Mouse (Mus musculus): Measurements from ENCODE around the gene Slc31a2. TPM values are rescaled to one million over a fixed set of nuclear protein-coding genes. Genes with fewer than 3 reads are reported as not detected.
A peak's percentile ranks its signal among the peaks of the same experiment; 100 is the strongest.
"Not testable (repeated sequence)": the region's sequence is repeated elsewhere in the genome, so short reads cannot be mapped to it uniquely, and the experiment has no call there.

The Slc31a2 gene
- polyA plus RNA-seq, 1 experiment from 2014 or later, result 22.4 TPM

DNA sequence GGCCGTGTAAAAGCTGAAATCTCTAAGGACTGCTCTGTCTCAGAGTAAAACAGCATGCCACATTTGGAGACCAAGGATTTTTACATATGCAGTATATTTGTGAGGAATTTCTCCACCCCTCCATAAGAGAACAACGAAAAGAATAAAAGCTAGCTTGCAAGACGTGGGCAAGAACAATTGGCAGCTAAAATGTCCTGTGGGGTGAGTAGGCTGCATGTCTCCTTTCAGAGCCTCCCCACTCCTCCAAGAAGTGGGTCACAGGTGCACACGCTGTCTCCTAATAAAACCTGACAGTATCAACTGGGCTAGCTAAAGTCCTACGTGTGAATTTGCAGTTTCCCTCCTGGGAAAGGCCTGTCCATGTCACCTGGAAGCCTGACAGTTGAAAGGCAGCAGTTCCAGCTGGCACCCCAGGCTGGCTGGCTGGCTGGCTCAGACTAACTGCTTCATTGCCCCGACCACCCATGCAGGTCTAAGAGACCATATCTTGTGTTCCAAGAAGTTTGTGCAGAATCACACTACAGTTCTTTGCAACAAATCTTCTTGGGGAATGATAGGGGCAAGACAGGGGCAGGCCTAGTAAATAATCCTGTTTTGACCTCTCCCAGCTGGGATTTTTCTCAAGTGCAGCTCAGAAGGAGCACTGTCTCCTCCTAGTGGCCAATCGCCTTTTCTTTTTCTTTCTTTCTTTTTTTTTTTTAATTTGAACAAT is 927 bp downstream of the Slc31a2 start:
- Histone ChIP-seq H3K27me3 (no peaks in the 10 kb centered on the region), H3K9ac (no peak overlapping the region), H3K36me3 (no peaks in the 10 kb centered on the region), H3K4me1 (0 out of 2 replicates have a peak, but pooled peaks cover 3% of the 10 kb centered on the region), H3K4me3 (no peak overlapping the region), H3K4me2 (no peak overlapping the region), H3K9me3 (no peaks in the 10 kb centered on the region), H3K27ac (no peak overlapping the region)
- no peak for ATAC-seq (ENCODE audit: borderline replicate concordance, extremely low read depth, low FRiP score, low TSS enrichment)
- WGBS, result 27% methylated on average over 7 of the region's 7 CpGs

DNA sequence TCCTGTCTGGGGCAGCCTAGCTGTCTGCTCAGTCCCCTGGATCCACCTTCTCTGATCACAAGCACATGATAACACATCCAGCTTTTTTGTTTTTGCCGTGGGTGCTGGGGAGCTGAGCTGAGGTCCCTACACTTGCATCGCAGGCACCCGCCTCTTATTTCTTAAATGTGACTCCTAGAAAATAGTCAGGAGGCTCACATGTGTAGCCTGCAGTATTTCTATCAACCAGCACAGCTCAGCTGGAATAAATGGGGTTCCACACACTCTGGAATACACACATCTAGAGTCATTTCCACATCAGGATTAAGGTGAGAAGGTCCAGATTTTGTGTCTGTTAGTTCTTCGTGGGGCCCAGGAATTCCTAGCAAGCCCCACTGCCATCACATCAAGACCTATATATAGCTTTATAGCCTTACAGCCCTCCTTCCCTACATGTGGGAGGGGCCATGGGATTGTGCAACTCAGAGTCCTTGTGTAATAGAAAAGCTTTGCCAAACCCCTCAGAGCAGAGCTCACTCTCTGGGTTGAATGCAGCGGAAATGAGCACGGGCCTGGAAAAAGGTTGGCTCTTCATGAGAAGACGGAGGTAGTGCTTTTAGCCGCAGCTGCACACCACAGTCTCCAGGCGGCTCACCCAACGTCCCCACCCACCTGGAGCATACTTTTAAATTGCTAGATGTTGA is 2.9 kb downstream of the Slc31a2 start:
- Histone ChIP-seq H3K9me3 (no peaks in the 10 kb centered on the region), H3K4me3 (no peak overlapping the region), H3K4me2 (no peak overlapping the region), H3K27ac (no peak overlapping the region), H3K4me1 (0 out of 2 replicates have a peak, but pooled peaks cover 3% of the 10 kb centered on the region), H3K36me3 (no peaks in the 10 kb centered on the region), H3K9ac (no peak overlapping the region), H3K27me3 (no peaks in the 10 kb centered on the region)
- 59% methylated on average over 10 of the region's 10 CpGs for WGBS
- ATAC-seq (ENCODE audit: borderline replicate concordance, extremely low read depth, low FRiP score, low TSS enrichment), result peak; percentile 86; the same call in 1 of the 2 replicates

DNA sequence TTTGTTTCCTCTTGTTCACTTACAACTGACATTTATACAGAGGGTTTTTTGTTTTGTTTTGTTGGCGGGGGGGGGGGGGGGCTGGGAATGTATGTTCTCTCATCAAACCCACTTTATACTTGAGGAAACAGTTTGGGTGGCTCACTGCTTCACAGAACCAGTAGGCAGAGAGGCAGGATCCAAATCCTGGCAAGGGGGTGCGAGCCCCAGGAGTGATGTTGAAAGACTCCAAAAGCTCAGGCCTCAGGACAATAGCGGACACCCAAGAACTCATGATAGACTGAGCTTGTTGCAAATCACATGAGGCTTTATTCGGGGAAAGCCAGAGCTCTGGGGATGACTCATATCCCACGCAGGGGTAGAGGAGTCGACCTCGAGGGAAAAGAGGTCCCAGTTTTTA is 3.7 kb downstream of the Slc31a2 start:
- not testable (repeated sequence) for H3K9me3 ChIP-seq; H3K4me3 ChIP-seq; H3K27me3 ChIP-seq; H3K4me1 ChIP-seq; H3K27ac ChIP-seq; H3K9ac ChIP-seq; H3K36me3 ChIP-seq; H3K4me2 ChIP-seq; ATAC-seq (ENCODE audit: borderline replicate concordance, extremely low read depth, low FRiP score, low TSS enrichment)
- 73% methylated on average over 7 of the region's 7 CpGs for WGBS

DNA sequence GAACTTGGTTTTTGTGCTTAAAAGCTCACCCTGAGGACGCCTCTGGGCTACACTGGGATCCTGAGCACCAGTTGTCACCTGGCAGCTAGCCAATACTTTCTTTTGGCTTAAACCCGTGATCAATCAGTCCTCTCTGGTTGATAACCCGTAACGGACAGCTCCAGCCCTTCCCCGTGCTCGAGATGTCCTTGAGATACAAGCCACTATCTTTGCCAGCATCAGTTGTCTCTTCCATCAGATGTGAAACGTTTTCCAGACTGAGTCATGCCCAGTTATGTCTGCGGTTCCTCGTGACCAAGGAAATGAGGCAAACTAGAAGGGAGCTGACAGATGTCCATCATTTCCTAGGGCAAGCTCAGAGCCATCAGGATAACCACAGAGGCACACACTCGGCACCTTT is 4.7 kb downstream of the Slc31a2 start:
- H3K4me2 ChIP-seq, result no peak overlapping the region
- no peaks in the 10 kb centered on the region for H3K9me3 ChIP-seq
- H3K4me3 ChIP-seq, result no peak overlapping the region
- no peaks in the 10 kb centered on the region for H3K27me3 ChIP-seq
- H3K27ac ChIP-seq, result no peak overlapping the region
- WGBS, result 57% methylated on average over 10 of the region's 10 CpGs
- no peak overlapping the region for H3K9ac ChIP-seq
- H3K4me1 ChIP-seq, result 0 out of 2 replicates have a peak, but pooled peaks cover 3% of the 10 kb centered on the region
- no peaks in the 10 kb centered on the region for H3K36me3 ChIP-seq
- no peak for ATAC-seq (ENCODE audit: borderline replicate concordance, extremely low read depth, low FRiP score, low TSS enrichment)

DNA sequence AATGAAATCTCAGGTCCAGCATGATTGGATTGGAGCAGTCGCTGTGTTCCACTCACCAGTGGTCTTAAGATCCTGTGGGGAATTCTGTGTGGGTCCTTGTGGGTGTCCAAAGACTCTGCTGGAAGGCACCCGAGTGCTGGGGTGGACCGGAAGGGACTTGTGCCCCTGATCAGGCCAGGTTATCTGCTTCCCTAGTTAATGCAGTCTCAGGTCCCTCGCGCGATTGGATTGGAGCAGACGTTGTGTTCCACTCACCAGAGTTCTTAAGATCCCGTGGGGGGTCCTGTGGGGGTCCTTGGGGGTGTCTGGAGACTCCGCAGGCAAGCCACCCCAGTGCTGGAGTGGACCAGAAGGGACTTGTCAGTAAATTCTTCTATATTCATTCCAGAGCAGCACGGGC is 10.3 kb downstream of the Slc31a2 start:
- WGBS, result 79% methylated on average over 10 of the region's 10 CpGs
- no peaks in the 10 kb centered on the region for H3K27me3 ChIP-seq
- no peak overlapping the region for H3K4me3 ChIP-seq
- no peak overlapping the region for H3K9ac ChIP-seq
- no peaks in the 10 kb centered on the region for H3K36me3 ChIP-seq
- no peaks in the 10 kb centered on the region for H3K9me3 ChIP-seq
- no peak overlapping the region for H3K4me2 ChIP-seq
- no peaks in the 10 kb centered on the region for H3K4me1 ChIP-seq
- no peak overlapping the region for H3K27ac ChIP-seq
- no peak for ATAC-seq (ENCODE audit: borderline replicate concordance, extremely low read depth, low FRiP score, low TSS enrichment)

DNA sequence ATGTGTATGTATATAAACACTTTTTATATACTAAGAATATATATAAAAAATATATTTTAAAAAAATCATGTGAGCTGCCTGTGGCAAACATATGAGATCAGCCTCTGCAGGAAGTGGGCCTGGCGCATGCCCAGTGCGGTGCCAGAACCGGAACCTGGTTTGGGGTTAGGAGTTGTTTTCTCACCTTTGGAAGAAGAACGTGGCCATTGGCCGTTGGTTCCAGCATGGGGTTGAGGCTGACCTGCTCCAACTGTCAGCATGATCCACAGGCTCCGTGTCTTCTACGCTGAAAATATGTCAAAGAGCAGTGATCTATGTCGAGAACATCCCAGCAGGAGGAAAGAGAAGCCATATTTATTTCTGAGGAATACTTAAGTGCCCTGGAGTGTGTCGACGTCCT is 11.6 kb downstream of the Slc31a2 start:
- Histone ChIP-seq H3K4me3 (no peak overlapping the region), H3K27me3 (no peaks in the 10 kb centered on the region), H3K4me1 (no peaks in the 10 kb centered on the region), H3K36me3 (no peaks in the 10 kb centered on the region), H3K9me3 (no peaks in the 10 kb centered on the region), H3K27ac (no peak overlapping the region), H3K4me2 (no peak overlapping the region), H3K9ac (no peak overlapping the region)
- 87% methylated on average over 10 of the region's 10 CpGs for WGBS
- ATAC-seq (ENCODE audit: borderline replicate concordance, extremely low read depth, low FRiP score, low TSS enrichment), result no peak

DNA sequence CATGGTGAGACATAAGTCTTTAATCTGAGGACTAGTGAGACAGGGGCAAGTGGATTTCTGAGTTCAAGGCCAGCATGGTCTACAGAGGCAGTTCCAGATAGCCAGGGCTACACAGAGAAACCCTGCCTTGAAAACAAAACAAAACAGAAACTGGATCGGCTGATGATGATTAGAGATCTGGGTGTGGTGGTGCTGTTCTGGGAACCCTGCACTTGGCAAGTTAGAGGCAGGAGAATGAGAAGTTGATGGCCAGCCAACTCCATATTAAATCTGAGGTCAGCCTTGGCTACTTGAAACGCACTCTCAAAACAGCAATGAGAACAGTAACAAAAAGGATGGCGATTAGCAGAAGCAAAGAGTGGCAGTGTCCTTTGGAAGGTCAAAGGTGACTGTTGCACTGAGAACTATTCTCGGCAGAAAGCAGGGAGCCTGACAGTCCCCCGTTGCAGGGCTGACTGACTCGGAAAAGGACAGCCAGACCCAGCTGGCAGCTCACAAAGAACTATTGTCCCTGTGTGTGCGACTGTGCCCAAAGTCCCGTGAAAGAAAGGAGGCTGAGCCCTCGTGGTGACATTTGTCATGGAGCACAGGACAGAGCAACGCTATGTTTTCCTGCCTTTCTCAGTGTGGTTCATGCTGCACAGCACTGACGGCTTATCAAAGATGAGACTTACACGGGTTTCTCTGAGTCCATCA is 12.6 kb downstream of the Slc31a2 start:
- no peaks in the 10 kb centered on the region for H3K9me3 ChIP-seq
- no peak overlapping the region for H3K9ac ChIP-seq
- H3K36me3 ChIP-seq, result no peaks in the 10 kb centered on the region
- ATAC-seq (ENCODE audit: borderline replicate concordance, extremely low read depth, low FRiP score, low TSS enrichment), result no peak
- H3K4me2 ChIP-seq, result no peak overlapping the region
- H3K27ac ChIP-seq, result no peak overlapping the region
- no peaks in the 10 kb centered on the region for H3K4me1 ChIP-seq
- WGBS, result 33% methylated on average over 12 of the region's 12 CpGs
- H3K4me3 ChIP-seq, result no peak overlapping the region
- no peaks in the 10 kb centered on the region for H3K27me3 ChIP-seq

DNA sequence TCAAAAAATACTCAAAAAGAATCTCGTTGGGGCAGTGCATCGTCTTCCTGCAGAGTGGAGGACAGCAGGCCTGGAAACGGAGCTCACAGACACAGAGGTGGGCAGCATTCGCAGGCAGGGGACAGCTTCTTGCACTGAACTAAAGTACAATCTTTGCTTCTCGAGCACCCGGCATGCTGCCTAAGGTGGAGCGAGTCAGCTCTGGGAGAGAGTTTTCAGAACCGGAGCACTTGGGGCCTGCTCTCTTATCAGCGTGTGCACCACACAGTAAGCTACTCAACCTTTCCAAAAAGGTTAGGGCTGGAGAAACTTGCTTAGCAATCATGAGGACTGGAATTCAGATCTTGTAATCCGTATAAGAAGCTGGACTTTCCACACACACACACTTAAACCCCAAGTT is 14.3 kb downstream of the Slc31a2 start:
- Histone ChIP-seq H3K4me2 (no peak overlapping the region), H3K9ac (no peak overlapping the region), H3K27ac (peak overlapping the region; percentile 47; the same call in 1 of the 2 replicates), H3K36me3 (no peaks in the 10 kb centered on the region), H3K27me3 (no peaks in the 10 kb centered on the region), H3K9me3 (no peaks in the 10 kb centered on the region), H3K4me1 (no peaks in the 10 kb centered on the region), H3K4me3 (no peak overlapping the region)
- WGBS, result 51% methylated on average over 10 of the region's 10 CpGs
- no peak for ATAC-seq (ENCODE audit: borderline replicate concordance, extremely low read depth, low FRiP score, low TSS enrichment)

DNA sequence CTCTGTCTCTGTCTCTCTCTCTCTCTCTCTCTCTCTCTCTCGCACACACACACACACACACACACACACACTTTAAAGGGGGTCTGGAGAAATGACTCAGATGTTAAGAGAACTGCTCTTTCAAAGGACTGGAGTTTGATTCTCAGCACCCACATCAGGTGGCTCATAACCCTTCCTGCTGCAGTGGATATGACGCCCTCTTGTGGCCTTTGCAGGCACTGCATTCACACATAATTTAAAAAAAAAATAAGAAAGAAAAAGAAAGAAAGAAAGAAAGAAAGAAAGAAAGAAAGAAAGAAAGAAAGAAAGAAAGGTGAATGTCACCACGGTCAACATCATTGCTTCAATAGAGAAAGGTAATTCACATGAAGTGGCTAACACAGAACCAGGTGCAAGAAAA is 14.9 kb downstream of the Slc31a2 start:
- H3K4me3 ChIP-seq, result no peak overlapping the region
- H3K27ac ChIP-seq, result peak overlapping the region; percentile 71; the same call in 1 of the 2 replicates
- H3K4me1 ChIP-seq, result peaks cover 1% of the 10 kb centered on the region; the same call in 1 of the 2 replicates
- H3K36me3 ChIP-seq, result no peaks in the 10 kb centered on the region
- ATAC-seq (ENCODE audit: borderline replicate concordance, extremely low read depth, low FRiP score, low TSS enrichment), result no peak
- H3K27me3 ChIP-seq, result no peaks in the 10 kb centered on the region
- H3K9me3 ChIP-seq, result no peaks in the 10 kb centered on the region
- H3K9ac ChIP-seq, result no peak overlapping the region
- WGBS, result 59% methylated on average over 3 of the region's 3 CpGs
- no peak overlapping the region for H3K4me2 ChIP-seq

DNA sequence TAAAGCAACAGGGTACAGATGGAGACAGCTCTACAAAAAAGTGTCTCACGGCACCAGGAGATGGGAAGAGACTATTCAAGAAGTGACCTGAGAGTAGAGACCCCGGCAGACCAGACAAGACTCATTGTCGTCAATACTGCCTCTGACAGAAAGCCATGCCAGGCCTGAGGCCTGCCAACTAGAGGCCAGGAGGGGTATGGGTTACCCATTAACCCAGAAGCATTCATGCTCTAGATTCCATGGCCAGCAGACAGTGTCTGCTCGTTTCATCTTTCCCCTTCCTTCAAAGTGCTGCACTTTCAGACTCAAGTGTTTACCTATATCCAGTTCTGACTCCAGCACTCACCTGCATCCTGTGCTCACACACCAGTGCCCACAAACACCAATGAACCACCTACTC is 15.7 kb downstream of the Slc31a2 start:
- H3K36me3 ChIP-seq, result no peaks in the 10 kb centered on the region
- peaks cover 7% of the 10 kb centered on the region; the same call in 1 of the 2 replicates for H3K4me1 ChIP-seq
- no peaks in the 10 kb centered on the region for H3K9me3 ChIP-seq
- peak; percentile 58; the same call in 1 of the 2 replicates for ATAC-seq (ENCODE audit: borderline replicate concordance, extremely low read depth, low FRiP score, low TSS enrichment)
- no peak overlapping the region for H3K9ac ChIP-seq
- H3K4me3 ChIP-seq, result no peak overlapping the region
- no peaks in the 10 kb centered on the region for H3K27me3 ChIP-seq
- no peak overlapping the region for H3K4me2 ChIP-seq
- peak overlapping the region; percentile 71 for H3K27ac ChIP-seq
- 56% methylated on average over 4 of the region's 4 CpGs for WGBS

DNA sequence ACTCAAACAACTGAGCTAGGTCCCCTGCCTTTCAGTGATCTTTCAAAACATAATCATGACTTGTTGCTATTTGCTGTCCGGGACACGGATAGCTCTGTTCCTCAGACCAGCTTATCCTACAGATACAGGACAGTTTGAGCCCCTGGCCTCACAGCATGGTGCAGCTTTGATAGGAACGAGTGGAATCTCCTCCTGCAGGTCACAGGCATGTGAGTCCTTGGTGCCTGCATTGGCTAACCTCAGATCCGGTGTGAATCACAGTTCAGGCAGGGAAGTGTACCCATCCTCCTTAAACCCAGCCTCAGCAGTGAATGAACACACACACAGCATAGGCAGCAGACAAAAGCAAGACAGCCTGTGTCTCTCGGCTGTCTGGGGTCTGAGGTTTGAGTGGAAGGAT is 19.0 kb downstream of the Slc31a2 start:
- ATAC-seq (ENCODE audit: borderline replicate concordance, extremely low read depth, low FRiP score, low TSS enrichment), result no peak
- Histone ChIP-seq H3K4me1 (peaks cover 7% of the 10 kb centered on the region; the same call in 1 of the 2 replicates), H3K4me3 (no peak overlapping the region), H3K27ac (no peak overlapping the region), H3K27me3 (no peaks in the 10 kb centered on the region), H3K9me3 (no peaks in the 10 kb centered on the region), H3K4me2 (no peak overlapping the region), H3K9ac (no peak overlapping the region), H3K36me3 (no peaks in the 10 kb centered on the region)
- whole genome bisulfite sequencing, result 39% methylated on average over 5 of the region's 5 CpGs

DNA sequence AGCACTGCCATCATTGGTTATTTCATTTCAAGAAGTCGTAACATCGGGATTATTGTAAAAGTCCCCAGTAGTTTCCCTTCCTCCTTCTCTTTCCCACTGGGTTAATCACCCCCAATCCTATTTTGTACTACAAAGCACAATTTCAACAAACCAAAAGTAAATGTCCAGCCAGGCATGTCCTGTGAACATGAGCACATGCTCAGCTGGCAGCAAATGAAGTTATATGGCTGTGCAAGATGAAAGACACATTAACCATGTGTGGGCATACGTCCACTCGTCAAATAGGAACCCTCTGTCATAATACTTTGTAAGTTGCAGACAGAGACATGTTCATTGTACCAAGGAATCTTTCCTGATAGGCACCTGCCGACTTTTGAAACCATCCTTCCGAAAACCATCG is 20.6 kb downstream of the Slc31a2 start:
- Histone ChIP-seq H3K9ac (no peak overlapping the region), H3K27ac (no peak overlapping the region), H3K4me1 (peaks cover 17% of the 10 kb centered on the region), H3K4me3 (no peak overlapping the region), H3K36me3 (no peaks in the 10 kb centered on the region), H3K9me3 (no peaks in the 10 kb centered on the region), H3K27me3 (no peaks in the 10 kb centered on the region), H3K4me2 (no peak overlapping the region)
- 88% methylated on average over 7 of the region's 7 CpGs for WGBS
- no peak for ATAC-seq (ENCODE audit: borderline replicate concordance, extremely low read depth, low FRiP score, low TSS enrichment)

Measured in lung, embryonic 15.5 days (tissue).